Mouse (Mus musculus) stomach, embryonic 14.5 days (tissue): Measurements from ENCODE around the gene Khdc1b. TPM values are rescaled to one million over a fixed set of nuclear protein-coding genes. Genes with fewer than 3 reads are reported as not detected.
"Not testable (repeated sequence)": the region's sequence is repeated elsewhere in the genome, so short reads cannot be mapped to it uniquely, and the experiment has no call there.

Experiments used
- ATAC-seq: fragments of 200-750 bp; cut with Nextera tagmentation; 2 replicates; pipeline ENCODE4 v1.8.0; 2017; ENCODE audit warnings: low read depth, moderate TSS enrichment; ENCODE audit not compliant: insufficient number of reproducible peaks, insufficient read depth, low FRiP score
- H3K27ac ChIP-seq: fragments of 300-500 bp; sonication (generic); 2 replicates; pipeline ENCODE4 v1.5.1; 2014; ENCODE audit warnings: mild to moderate bottlenecking, low read length, moderate library complexity, mixed read lengths
- H3K27me3 ChIP-seq: fragments of 300-500 bp; sonication (generic); 2 replicates; pipeline ENCODE4 v1.6.1; 2014; ENCODE audit warnings: low read length, control low read depth, mixed read lengths; ENCODE audit not compliant: control insufficient read depth, insufficient read depth
- H3K36me3 ChIP-seq: fragments of 300-500 bp; sonication (generic); 2 replicates; pipeline ENCODE4 v1.6.1; 2014; ENCODE audit warnings: mild to moderate bottlenecking, control low read depth, low read length, moderate library complexity, mixed read lengths; ENCODE audit not compliant: control insufficient read depth, insufficient read depth
- H3K4me1 ChIP-seq: fragments of 300-500 bp; sonication (generic); 2 replicates; pipeline ENCODE4 v1.6.1; 2014; ENCODE audit warnings: low read length, control low read depth, mixed read lengths; ENCODE audit not compliant: control insufficient read depth, insufficient read depth
- H3K4me2 ChIP-seq: fragments of 300-500 bp; sonication (generic); replicated peaks from 2 replicates; pipeline ENCODE4 v1.6.1; 2014; ENCODE audit warnings: low read depth, low read length, control low read depth
- H3K4me3 ChIP-seq: fragments of 300-500 bp; sonication (generic); 2 replicates; pipeline ENCODE4 v1.5.1; 2014; ENCODE audit warnings: low read depth, low read length, control low read depth
- H3K9ac ChIP-seq: fragments of 300-500 bp; sonication (generic); replicated peaks from 2 replicates; pipeline ENCODE4 v1.6.1; 2014; ENCODE audit warnings: low read depth, mild to moderate bottlenecking, control low read depth, low read length, moderate library complexity, mixed read lengths
- H3K9me3 ChIP-seq: fragments of 300-500 bp; sonication (generic); 2 replicates; pipeline ENCODE4 v1.6.1; 2016; ENCODE audit warnings: low read depth, low read length, control low read depth; ENCODE audit not compliant: control insufficient read depth
- WGBS: fragments of 180-500 bp; shearing (Covaris S2); extraction: QIAGEN DNeasy Blood & Tissue Kit; methylation state at CpG from one replicate; pipeline ENCODE4 v1.1.7; 2014; 5-methylcytosine and 5-hydroxymethylcytosine counted together
- polyA plus RNA-seq: library from polyadenylated mRNA; unstranded; fragments of >200 nt; fragmentation: Nextera tagmentation; extraction: Ambion mirVana; gene quantifications from 2 replicates; pipeline ENCODE4 v1.2.1, GENCODE M21; 2014

Khdc1b gene
- polyA plus RNA-seq = 0.14 and 0.22 TPM in 2 replicates

DNA sequence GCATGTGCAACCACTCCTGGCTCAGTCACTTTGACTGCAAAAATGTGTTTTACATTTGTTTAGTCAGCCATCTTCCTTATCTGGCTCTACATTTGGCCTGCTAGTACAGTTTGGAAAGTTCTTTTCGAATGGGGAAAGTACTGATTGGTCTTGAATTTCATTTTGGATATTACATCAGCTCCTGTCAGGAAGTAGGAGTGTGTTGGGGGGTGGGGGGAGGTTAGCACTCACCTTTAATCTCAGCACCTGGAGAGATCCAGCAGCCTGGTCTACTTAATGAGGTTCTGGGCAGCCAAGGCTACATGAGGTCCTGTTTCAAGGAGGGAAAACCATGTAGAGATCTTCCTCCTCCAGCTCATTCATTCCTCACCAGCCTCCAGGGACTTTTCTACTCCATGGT is at the start of gene Khdc1b:
Gene Khdc1b, plus strand, starts transcription at position 301 of the 400 bp plus-strand sequence.
- Histone ChIP-seq H3K9ac (no peak within 1 kb of the TSS), H3K4me2 (no peak within 1 kb of the TSS), H3K27ac (no peak within 1 kb of the TSS), H3K27me3 (no peaks in the 10 kb centered on the region), H3K36me3 (no peaks in the 10 kb centered on the region), H3K4me1 (no peaks in the 10 kb centered on the region), H3K9me3 (no peaks in the 10 kb centered on the region), H3K4me3 (no peak within 1 kb of the TSS)
- ATAC-seq = no peak
- WGBS = 94% methylated on average over 1 of the region's 1 CpGs

DNA sequence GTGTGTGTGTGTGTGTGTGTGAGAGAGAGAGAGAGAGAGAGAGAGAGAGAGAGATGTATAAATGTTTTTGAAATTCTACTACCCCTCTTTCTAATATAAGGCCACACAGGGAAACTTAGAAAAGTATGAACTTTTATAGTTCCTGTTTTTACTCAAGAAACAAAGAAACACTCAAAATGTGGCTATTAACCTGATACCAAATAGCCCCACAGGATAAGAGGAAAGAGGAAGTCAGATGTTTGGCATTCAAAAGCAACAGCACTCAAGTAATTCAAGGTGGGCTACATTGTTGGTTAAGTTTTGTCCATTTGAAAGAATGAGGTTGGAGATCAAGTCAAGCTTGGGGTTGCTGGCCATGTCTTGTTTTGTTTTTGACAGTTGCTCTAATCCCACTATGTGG is 47.5 kb upstream of the Khdc1b start:
- no peak overlapping the region for H3K4me3 ChIP-seq
- H3K36me3 ChIP-seq = no peaks in the 10 kb centered on the region
- H3K9me3 ChIP-seq = no peaks in the 10 kb centered on the region
- ATAC-seq = no peak
- no peak overlapping the region for H3K27ac ChIP-seq
- H3K4me1 ChIP-seq = no peaks in the 10 kb centered on the region
- H3K4me2 ChIP-seq = no peak overlapping the region
- no peak overlapping the region for H3K9ac ChIP-seq
- no peaks in the 10 kb centered on the region for H3K27me3 ChIP-seq

DNA sequence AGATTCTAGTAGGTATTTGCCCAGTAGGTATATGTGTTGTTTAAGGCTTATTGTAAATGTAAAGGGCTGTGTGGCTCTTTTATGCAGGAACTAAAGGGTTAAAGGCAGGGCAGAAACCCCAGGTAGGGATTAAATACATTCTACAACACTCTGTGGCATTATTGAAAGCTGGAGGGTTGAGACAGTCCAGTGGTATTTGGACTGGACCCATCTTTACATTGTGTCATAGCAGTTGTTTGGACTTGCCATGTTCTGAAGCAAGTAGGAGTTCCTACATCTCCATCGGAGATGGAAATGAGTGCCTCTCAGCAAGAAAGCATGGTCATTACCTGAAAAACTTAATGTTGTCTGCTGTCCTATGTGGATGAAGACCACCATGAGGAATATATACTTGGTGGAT is 42.6 kb upstream of the Khdc1b start:
- no peak for ATAC-seq
- H3K4me1 ChIP-seq = no peaks in the 10 kb centered on the region
- no peak overlapping the region for H3K27ac ChIP-seq
- no peak overlapping the region for H3K4me2 ChIP-seq
- H3K4me3 ChIP-seq = no peak overlapping the region
- H3K9me3 ChIP-seq = no peaks in the 10 kb centered on the region
- no peak overlapping the region for H3K9ac ChIP-seq
- H3K36me3 ChIP-seq = no peaks in the 10 kb centered on the region
- no peaks in the 10 kb centered on the region for H3K27me3 ChIP-seq
- 92% methylated on average over 1 of the region's 1 CpGs for WGBS

- WGBS = 70% methylated on average over 4 of the region's 4 CpGs
- no peak for ATAC-seq
- no peak overlapping the region for H3K4me3 ChIP-seq
Observed at GRCm38 (mm10) chr1:21344253-21344652, 39.1 kb upstream of the Khdc1b start.

GRCm38 (mm10) chr1:21344752-21345151 is 38.6 kb upstream of the Khdc1b start:
- H3K27ac ChIP-seq, H3K4me1 ChIP-seq, H3K4me2 ChIP-seq, ATAC-seq, H3K36me3 ChIP-seq, H3K9me3 ChIP-seq, H3K27me3 ChIP-seq, H3K4me3 ChIP-seq, H3K9ac ChIP-seq: not testable (repeated sequence)
- 84% methylated on average over 7 of the region's 7 CpGs for WGBS

More at GRCm38 (mm10) chr1:21344253-21344652, 39.1 kb upstream of the Khdc1b start:
- no peak overlapping the region for H3K4me2 ChIP-seq
- H3K36me3 ChIP-seq = no peaks in the 10 kb centered on the region
- no peak overlapping the region for H3K27ac ChIP-seq
- H3K4me1 ChIP-seq = no peaks in the 10 kb centered on the region
- no peak overlapping the region for H3K9ac ChIP-seq
- no peaks in the 10 kb centered on the region for H3K9me3 ChIP-seq
- no peaks in the 10 kb centered on the region for H3K27me3 ChIP-seq

GRCm38 (mm10) chr1:21349341-21349740 is 34.0 kb upstream of the Khdc1b start, which contains the start of gene Khdc1a:
TSS of gene Khdc1a (plus strand) at chr1:21349641.
- Histone ChIP-seq H3K4me1 (no peaks in the 10 kb centered on the region), H3K36me3 (no peaks in the 10 kb centered on the region), H3K4me2 (no peak within 1 kb of the TSS), H3K27ac (no peak within 1 kb of the TSS), H3K9ac (no peak within 1 kb of the TSS), H3K4me3 (no peak within 1 kb of the TSS), H3K27me3 (no peaks in the 10 kb centered on the region), H3K9me3 (no peaks in the 10 kb centered on the region)
- ATAC-seq = no peak
- 78% methylated on average over 2 of the region's 2 CpGs for WGBS

GRCm38 (mm10) chr1:21368031-21368430 is 15.3 kb upstream of the Khdc1b start, which contains the start of gene Khdc1c:
TSS of gene Khdc1c (plus strand) at chr1:21368331.
- H3K9me3 ChIP-seq, H3K4me2 ChIP-seq, H3K4me3 ChIP-seq, H3K4me1 ChIP-seq, H3K36me3 ChIP-seq, H3K9ac ChIP-seq, H3K27ac ChIP-seq, H3K27me3 ChIP-seq, ATAC-seq: not testable (repeated sequence)
- WGBS = 74% methylated on average over 1 of the region's 1 CpGs

GRCm38 (mm10) chr1:21391138-21391671 is 7.8 kb downstream of the Khdc1b start:
- H3K27me3 ChIP-seq = no peaks in the 10 kb centered on the region
- H3K9ac ChIP-seq = no peak overlapping the region
- no peak overlapping the region for H3K4me3 ChIP-seq
- no peak overlapping the region for H3K27ac ChIP-seq
- no peaks in the 10 kb centered on the region for H3K36me3 ChIP-seq
- H3K9me3 ChIP-seq = no peaks in the 10 kb centered on the region
- peak; percentile 59; the same call in 1 of the 2 replicates for ATAC-seq
- no peaks in the 10 kb centered on the region for H3K4me1 ChIP-seq
- H3K4me2 ChIP-seq = no peak overlapping the region
- WGBS = 49% methylated on average over 6 of the region's 6 CpGs

GRCm38 (mm10) chr1:21402804-21403203 is 19.4 kb downstream of the Khdc1b start:
- Histone ChIP-seq H3K9me3 (no peaks in the 10 kb centered on the region), H3K4me2 (no peak overlapping the region), H3K4me1 (no peaks in the 10 kb centered on the region), H3K27me3 (no peaks in the 10 kb centered on the region), H3K27ac (no peak overlapping the region), H3K4me3 (no peak overlapping the region), H3K36me3 (no peaks in the 10 kb centered on the region), H3K9ac (no peak overlapping the region)
- no peak for ATAC-seq
- 80% methylated on average over 8 of the region's 8 CpGs for WGBS
